Mouse (Mus musculus) gastrocnemius, postnatal 25 days (tissue): Measurements from ENCODE around the gene Hs2st1. TPM values are rescaled to one million over a fixed set of nuclear protein-coding genes. Genes with fewer than 3 reads are reported as not detected.

Source experiments
- DNase-seq: peaks from one replicate; pipeline ENCODE4 v3.0.0; 2022
- total RNA-seq, 2 experiments: library from RNA; stranded (reverse); gene quantifications; 1 replicate in 1 of 2; 2 replicates in 1 of 2; pipeline ENCODE4 v1.2.3; 2021

Gene Hs2st1
- total RNA-seq, 2 experiments from 2014 or later = 9.5 to 11.5 TPM

- peak; percentile 40 for DNase-seq
Measured at GRCm38 (mm10) chr3:144553942-144554341, 16.0 kb downstream of the Hs2st1 start.

GRCm38 (mm10) chr3:144551416-144551815, 18.6 kb downstream of the Hs2st1 start:
- DNase-seq = no peak

GRCm38 (mm10) chr3:144550659-144551058, 19.3 kb downstream of the Hs2st1 start:
- DNase-seq = no peak

- peak; percentile 41 for DNase-seq
Measured at GRCm38 (mm10) chr3:144550036-144550435, 19.9 kb downstream of the Hs2st1 start.

- no peak for DNase-seq
Measured at GRCm38 (mm10) chr3:144548186-144548845, 21.7 kb downstream of the Hs2st1 start.

GRCm38 (mm10) chr3:144546490-144546889, 23.5 kb downstream of the Hs2st1 start:
- no peak for DNase-seq

- DNase-seq = no peak
Measured at GRCm38 (mm10) chr3:144545832-144546231, 24.1 kb downstream of the Hs2st1 start.

- no peak for DNase-seq
Measured at GRCm38 (mm10) chr3:144545152-144545551, 24.8 kb downstream of the Hs2st1 start.

GRCm38 (mm10) chr3:144541906-144542438, 28.0 kb downstream of the Hs2st1 start:
- no peak for DNase-seq

GRCm38 (mm10) chr3:144540805-144541204, 29.2 kb downstream of the Hs2st1 start:
- DNase-seq = no peak

- DNase-seq = no peak
Measured at GRCm38 (mm10) chr3:144539051-144539450, 30.9 kb downstream of the Hs2st1 start.

GRCm38 (mm10) chr3:144537078-144537855, 32.7 kb downstream of the Hs2st1 start:
- DNase-seq = no peak

- no peak for DNase-seq
Measured at GRCm38 (mm10) chr3:144535056-144535455, 34.9 kb downstream of the Hs2st1 start.

GRCm38 (mm10) chr3:144531023-144531422, 39.0 kb downstream of the Hs2st1 start:
- no peak for DNase-seq

- no peak for DNase-seq
Measured at GRCm38 (mm10) chr3:144527918-144528317, 42.1 kb downstream of the Hs2st1 start.

- no peak for DNase-seq
Measured at GRCm38 (mm10) chr3:144519581-144520272, 50.3 kb downstream of the Hs2st1 start.

GRCm38 (mm10) chr3:144518917-144519316, 51.1 kb downstream of the Hs2st1 start:
- DNase-seq = no peak

- no peak for DNase-seq
Measured at GRCm38 (mm10) chr3:144515286-144515685, 54.7 kb downstream of the Hs2st1 start.

- no peak for DNase-seq
Measured at GRCm38 (mm10) chr3:144514122-144514505, 55.9 kb downstream of the Hs2st1 start.

GRCm38 (mm10) chr3:144513169-144514121, 56.5 kb downstream of the Hs2st1 start:
- no peak for DNase-seq

GRCm38 (mm10) chr3:144510724-144511123, 59.3 kb downstream of the Hs2st1 start:
- no peak for DNase-seq

- no peak for DNase-seq
Measured at GRCm38 (mm10) chr3:144508342-144508741, 61.6 kb downstream of the Hs2st1 start.
